Mouse (Mus musculus) MEL (cell line): Measurements from ENCODE around the gene Exosc10.

ENCODE experiments used
- CTCF ChIP-seq, 3 experiments: IDR thresholded peaks in 2 of 3; conservative IDR thresholded peaks in 1 of 3; 2 replicates each; pipeline ENCODE4 v1.5.1; 2011 to 2012; ENCODE audit warnings: low read length in 3 of 3, low read depth in 2 of 3, mild to moderate bottlenecking in 2 of 3, improper control_type of control experiment in 1 of 3, inconsistent platforms in 1 of 3, mixed read lengths in 1 of 3, moderate library complexity in 1 of 3; ENCODE audit not compliant: control insufficient read depth in 1 of 3, insufficient read depth in 1 of 3, poor library complexity in 1 of 3, severe bottlenecking in 1 of 3
- E2F4 ChIP-seq: IDR thresholded peaks from 2 replicates; pipeline ENCODE4 v1.6.1; 2011; ENCODE audit warnings: low read depth, low read length, improper control_type of control experiment, borderline replicate concordance
- EP300 ChIP-seq, 2 experiments: IDR thresholded peaks; 2 replicates each; pipeline ENCODE4 v1.6.1; 2011; ENCODE audit warnings: improper control_type of control experiment in 2 of 2, low read length in 2 of 2, low read depth in 1 of 2, mild to moderate bottlenecking in 1 of 2
- GATA1 ChIP-seq: IDR thresholded peaks from 2 replicates; pipeline ENCODE4 v1.6.1; 2011; ENCODE audit warnings: low read depth, low read length, improper control_type of control experiment
- KAT2A ChIP-seq: conservative IDR thresholded peaks from 2 replicates; pipeline ENCODE4 v1.6.1; 2012; ENCODE audit warnings: low read depth, low read length, improper control_type of control experiment, inconsistent platforms
- POLR2A ChIP-seq, 2 experiments: IDR thresholded peaks; 2 replicates each; pipeline ENCODE4 v1.6.1; 2011 to 2012; ENCODE audit warnings: low read length in 2 of 2, mild to moderate bottlenecking in 2 of 2, control low read depth in 1 of 2, improper control_type of control experiment in 1 of 2, low read depth in 1 of 2, moderate library complexity in 1 of 2; ENCODE audit not compliant: control insufficient read depth in 1 of 2, insufficient read depth in 1 of 2, poor library complexity in 1 of 2
- SIN3A ChIP-seq: IDR thresholded peaks from 2 replicates; pipeline ENCODE4 v1.6.1; 2012; ENCODE audit warnings: low read length, improper control_type of control experiment, inconsistent platforms
- TAL1 ChIP-seq: IDR thresholded peaks from 2 replicates; pipeline ENCODE4 v1.6.1; 2012; ENCODE audit warnings: mild to moderate bottlenecking, inconsistent platforms, low read length, moderate library complexity, mixed read lengths
- ZKSCAN1 ChIP-seq: IDR thresholded peaks from 2 replicates; pipeline ENCODE4 v1.6.1; 2012; ENCODE audit warnings: low read depth, mild to moderate bottlenecking, inconsistent platforms, low read length, improper control_type of control experiment, moderate library complexity
- ZMIZ1 ChIP-seq: IDR thresholded peaks from 2 replicates; pipeline ENCODE4 v1.6.1; 2012; ENCODE audit warnings: low read depth, mild to moderate bottlenecking, inconsistent platforms, low read length, improper control_type of control experiment, moderate library complexity
- ZNF384 ChIP-seq: IDR thresholded peaks from 2 replicates; pipeline ENCODE4 v1.6.1; 2012; ENCODE audit warnings: low read depth, mild to moderate bottlenecking, inconsistent platforms, low read length, improper control_type of control experiment

DNA sequence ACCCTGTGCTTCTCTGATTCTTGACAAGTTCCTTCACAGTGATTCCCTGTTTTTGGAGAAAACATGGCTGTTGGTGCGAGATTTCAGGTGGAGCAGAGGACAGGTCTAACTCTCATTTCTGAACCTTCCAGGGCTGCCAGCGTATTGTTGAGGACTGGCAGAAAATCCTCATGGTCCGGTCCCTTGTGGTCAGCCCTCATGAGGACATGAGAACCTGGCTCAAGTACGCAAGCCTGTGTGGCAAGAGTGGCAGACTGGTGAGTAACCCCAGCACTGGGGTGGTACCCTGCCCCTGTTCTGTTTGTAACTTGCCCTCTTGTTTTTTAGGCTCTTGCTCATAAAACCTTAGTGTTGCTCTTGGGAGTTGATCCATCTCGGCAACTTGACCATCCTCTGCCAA, 27.9 kb upstream of the Exosc10 start:
- no peak for TF ChIP-seq POLR2A (IDR thresholded peaks at IDR 0.05; ENCODE audit: control insufficient read depth in 1 of 2, insufficient read depth in 1 of 2, low read depth in 1 of 2, low read length in 2 of 2, poor library complexity in 1 of 2)
- no peak for TF ChIP-seq CTCF (IDR thresholded peaks at IDR 0.05 in 2 of 3, conservative IDR thresholded peaks at IDR 0.05 in 1 of 3; ENCODE audit: control insufficient read depth in 1 of 3, insufficient read depth in 1 of 3, low read depth in 2 of 3, low read length in 3 of 3, poor library complexity in 1 of 3, severe bottlenecking in 1 of 3)
- no peak for TF ChIP-seq KAT2A
- TF ChIP-seq ZMIZ1: no peak
- TF ChIP-seq ZNF384: no peak
- TF ChIP-seq EP300 (IDR thresholded peaks at IDR 0.05; ENCODE audit: low read depth in 1 of 2, low read length in 2 of 2): no peak
- TF ChIP-seq E2F4: no peak
- no peak for TF ChIP-seq SIN3A
- TF ChIP-seq GATA1: no peak
- TF ChIP-seq TAL1: no peak
- TF ChIP-seq ZKSCAN1: no peak
